Mouse (Mus musculus) heart, embryonic 10.5 days (tissue): ENCODE measurements at regions not wholly inside any gene's neighbourhood (a gene's known extent, or its start where the extent isn't known, plus 50 kb on each side); places are given as distances from the start of the nearest gene placed in this dataset.

Source experiments
- DNase-seq: peaks from one replicate; pipeline ENCODE4 v3.0.0-alpha.2; 2017; ENCODE audit warnings: low spot score
- H3K27ac ChIP-seq: fragments of 300-500 bp; sonication (generic); 2 replicates; pipeline ENCODE4 v1.5.1; 2016; ENCODE audit warnings: mild to moderate bottlenecking
- H3K27me3 ChIP-seq: fragments of 300-500 bp; sonication (generic); 2 replicates; pipeline ENCODE4 v1.6.1; 2016; ENCODE audit warnings: mild to moderate bottlenecking; ENCODE audit not compliant: poor library complexity, insufficient read depth, severe bottlenecking
- H3K36me3 ChIP-seq: fragments of 300-500 bp; sonication (generic); 2 replicates; pipeline ENCODE4 v1.6.1; 2016; ENCODE audit warnings: mild to moderate bottlenecking, moderate library complexity
- H3K4me1 ChIP-seq: fragments of 300-500 bp; sonication (generic); 2 replicates; pipeline ENCODE4 v1.6.1; 2016; ENCODE audit warnings: mild to moderate bottlenecking
- H3K4me3 ChIP-seq: fragments of 300-500 bp; sonication (generic); 2 replicates; pipeline ENCODE4 v1.5.1; 2016; ENCODE audit warnings: mild to moderate bottlenecking, moderate library complexity
- H3K9me3 ChIP-seq: fragments of 300-500 bp; sonication (generic); 2 replicates; pipeline ENCODE4 v1.6.1; 2016; ENCODE audit warnings: mild to moderate bottlenecking, moderate library complexity
- WGBS: fragments of 180-500 bp; shearing (Covaris S2); methylation state at CpG from one replicate; pipeline ENCODE4 v1.1.7; 2016; 5-methylcytosine and 5-hydroxymethylcytosine counted together

GRCm38 (mm10) chr2:117433482-117433881, 90.7 kb upstream of the Rasgrp1 start:
- no peaks in the 10 kb centered on the region for H3K4me1 ChIP-seq
- H3K4me3 ChIP-seq: no peak overlapping the region
- no peaks in the 10 kb centered on the region for H3K27me3 ChIP-seq
- 64% methylated on average over 2 of the region's 2 CpGs for WGBS
- H3K9me3 ChIP-seq: no peaks in the 10 kb centered on the region
- DNase-seq: no peak
- H3K27ac ChIP-seq: no peak overlapping the region
- H3K36me3 ChIP-seq: no peaks in the 10 kb centered on the region

- no peak overlapping the region for H3K27ac ChIP-seq
- no peaks in the 10 kb centered on the region for H3K4me1 ChIP-seq
- H3K9me3 ChIP-seq: no peaks in the 10 kb centered on the region
- H3K4me3 ChIP-seq: no peak overlapping the region
- H3K36me3 ChIP-seq: no peaks in the 10 kb centered on the region
- DNase-seq: no peak
- WGBS: 74% methylated on average over 12 of the region's 12 CpGs
- no peaks in the 10 kb centered on the region for H3K27me3 ChIP-seq
These were observed 95.3 kb upstream of the Rasgrp1 start for GRCm38 (mm10) chr2:117438079-117438478.

GRCm38 (mm10) chr2:117438586-117439371, 96.0 kb upstream of the Rasgrp1 start:
- Histone ChIP-seq H3K4me1 (no peaks in the 10 kb centered on the region), H3K27ac (no peak overlapping the region), H3K27me3 (no peaks in the 10 kb centered on the region), H3K9me3 (no peaks in the 10 kb centered on the region), H3K4me3 (no peak overlapping the region), H3K36me3 (no peaks in the 10 kb centered on the region)
- 61% methylated on average over 8 of the region's 8 CpGs for WGBS
- no peak for DNase-seq

GRCm38 (mm10) chr2:117439372-117440183, 96.8 kb upstream of the Rasgrp1 start:
- Histone ChIP-seq H3K4me3 (no peak overlapping the region), H3K4me1 (no peaks in the 10 kb centered on the region), H3K27ac (no peak overlapping the region), H3K36me3 (no peaks in the 10 kb centered on the region), H3K27me3 (no peaks in the 10 kb centered on the region), H3K9me3 (no peaks in the 10 kb centered on the region)
- no peak for DNase-seq
- WGBS: 65% methylated on average over 12 of the region's 12 CpGs

GRCm38 (mm10) chr2:117440801-117441281, 98.0 kb upstream of the Rasgrp1 start:
- H3K4me1 ChIP-seq: no peaks in the 10 kb centered on the region
- WGBS: 81% methylated on average over 7 of the region's 7 CpGs
- no peaks in the 10 kb centered on the region for H3K27me3 ChIP-seq
- H3K36me3 ChIP-seq: no peaks in the 10 kb centered on the region
- no peak overlapping the region for H3K27ac ChIP-seq
- H3K9me3 ChIP-seq: no peaks in the 10 kb centered on the region
- H3K4me3 ChIP-seq: no peak overlapping the region
- no peak for DNase-seq

GRCm38 (mm10) chr2:117442862-117443261, 100.1 kb upstream of the Rasgrp1 start:
- no peaks in the 10 kb centered on the region for H3K27me3 ChIP-seq

GRCm38 (mm10) chr2:117444671-117445070, 101.9 kb upstream of the Rasgrp1 start:
- H3K27me3 ChIP-seq: no peaks in the 10 kb centered on the region
- H3K36me3 ChIP-seq: no peaks in the 10 kb centered on the region
- no peaks in the 10 kb centered on the region for H3K4me1 ChIP-seq
- WGBS: 36% methylated on average over 5 of the region's 5 CpGs
- no peak overlapping the region for H3K4me3 ChIP-seq
- H3K9me3 ChIP-seq: no peaks in the 10 kb centered on the region
- no peak overlapping the region for H3K27ac ChIP-seq
- no peak for DNase-seq

More at GRCm38 (mm10) chr2:117442862-117443261, 100.1 kb upstream of the Rasgrp1 start:
- H3K27ac ChIP-seq: no peak overlapping the region
- no peak for DNase-seq
- H3K36me3 ChIP-seq: no peaks in the 10 kb centered on the region
- H3K9me3 ChIP-seq: no peaks in the 10 kb centered on the region
- no peaks in the 10 kb centered on the region for H3K4me1 ChIP-seq
- H3K4me3 ChIP-seq: no peak overlapping the region
- 83% methylated on average over 4 of the region's 4 CpGs for WGBS

- Histone ChIP-seq H3K36me3 (no peaks in the 10 kb centered on the region), H3K4me1 (no peaks in the 10 kb centered on the region; the same call in 1 of the 2 replicates), H3K27me3 (no peaks in the 10 kb centered on the region), H3K27ac (no peak overlapping the region), H3K4me3 (no peak overlapping the region), H3K9me3 (no peaks in the 10 kb centered on the region)
- no peak for DNase-seq
- WGBS: 76% methylated on average over 4 of the region's 4 CpGs
These were observed 104.1 kb upstream of the Rasgrp1 start for GRCm38 (mm10) chr2:117446876-117447275.

- Histone ChIP-seq H3K27me3 (no peaks in the 10 kb centered on the region), H3K4me1 (no peaks in the 10 kb centered on the region; the same call in 1 of the 2 replicates), H3K36me3 (no peaks in the 10 kb centered on the region), H3K4me3 (no peak overlapping the region), H3K27ac (no peak overlapping the region), H3K9me3 (no peaks in the 10 kb centered on the region)
- 51% methylated on average over 7 of the region's 7 CpGs for WGBS
- DNase-seq: no peak
These were observed 107.5 kb upstream of the Rasgrp1 start for GRCm38 (mm10) chr2:117450172-117450865.

GRCm38 (mm10) chr2:117451818-117452217, 109.0 kb upstream of the Rasgrp1 start:
- Histone ChIP-seq H3K36me3 (no peaks in the 10 kb centered on the region), H3K4me3 (no peak overlapping the region), H3K9me3 (no peaks in the 10 kb centered on the region), H3K27ac (peak overlapping the region; percentile 36; the same call in 1 of the 2 replicates), H3K27me3 (no peaks in the 10 kb centered on the region), H3K4me1 (peaks cover 6% of the 10 kb centered on the region; the same call in 1 of the 2 replicates)
- no peak for DNase-seq
- WGBS: 53% methylated on average over 5 of the region's 5 CpGs

GRCm38 (mm10) chr2:117455021-117455739, 112.4 kb upstream of the Rasgrp1 start:
- H3K27me3 ChIP-seq: no peaks in the 10 kb centered on the region
- WGBS: 78% methylated on average over 4 of the region's 4 CpGs
- no peak overlapping the region for H3K27ac ChIP-seq
- H3K36me3 ChIP-seq: no peaks in the 10 kb centered on the region
- H3K4me3 ChIP-seq: no peak overlapping the region
- H3K9me3 ChIP-seq: no peaks in the 10 kb centered on the region
- no peak for DNase-seq
- peaks cover 6% of the 10 kb centered on the region; the same call in 1 of the 2 replicates for H3K4me1 ChIP-seq

GRCm38 (mm10) chr2:117455740-117456455, 113.1 kb upstream of the Rasgrp1 start:
- H3K9me3 ChIP-seq: no peaks in the 10 kb centered on the region
- no peak for DNase-seq
- peaks cover 6% of the 10 kb centered on the region; the same call in 1 of the 2 replicates for H3K4me1 ChIP-seq
- no peaks in the 10 kb centered on the region for H3K36me3 ChIP-seq
- H3K27ac ChIP-seq: no peak overlapping the region
- 73% methylated on average over 7 of the region's 7 CpGs for WGBS
- no peaks in the 10 kb centered on the region for H3K27me3 ChIP-seq
- H3K4me3 ChIP-seq: no peak overlapping the region
